Mouse (Mus musculus): ENCODE measurements around the gene Rad1.
"Not testable (repeated sequence)": the region's sequence is repeated elsewhere in the genome, so short reads cannot be mapped to it uniquely, and the experiment has no call there.

Rad1 gene

GRCm38 (mm10) chr15:10485484-10486364 is at the start of gene Rad1, which contains the start of gene Brix1:
Rad1 (plus strand) TSS chr15:10486018.
Brix1 (minus strand) TSS chr15:10485947.
- DNase-seq (ENCODE audit: low spot score) = peak; percentile 96

- no peak for DNase-seq (ENCODE audit: low spot score)
Measured at GRCm38 (mm10) chr15:10436893-10437292, 48.9 kb upstream of the Rad1 start.

- DNase-seq (ENCODE audit: low spot score) = peak; percentile 14
Measured at GRCm38 (mm10) chr15:10439963-10440362, 45.9 kb upstream of the Rad1 start.

- no peak for DNase-seq (ENCODE audit: low spot score)
Measured at GRCm38 (mm10) chr15:10441493-10441892, 44.3 kb upstream of the Rad1 start.

- DNase-seq (ENCODE audit: low spot score) = no peak
Measured at GRCm38 (mm10) chr15:10442275-10442674, 43.5 kb upstream of the Rad1 start.

GRCm38 (mm10) chr15:10447102-10447501 is 38.7 kb upstream of the Rad1 start:
- DNase-seq (ENCODE audit: low spot score) = no peak

GRCm38 (mm10) chr15:10460986-10461385 is 24.8 kb upstream of the Rad1 start:
- no peak for DNase-seq (ENCODE audit: low spot score)

GRCm38 (mm10) chr15:10463555-10463954 is 22.3 kb upstream of the Rad1 start:
- no peak for DNase-seq (ENCODE audit: low spot score)

- DNase-seq (ENCODE audit: low spot score) = no peak
Measured at GRCm38 (mm10) chr15:10464678-10465077, 21.1 kb upstream of the Rad1 start.

GRCm38 (mm10) chr15:10468761-10469160 is 17.1 kb upstream of the Rad1 start:
- no peak for DNase-seq (ENCODE audit: low spot score)

GRCm38 (mm10) chr15:10469641-10470150 is 16.1 kb upstream of the Rad1 start:
- peak; percentile 43 for DNase-seq (ENCODE audit: low spot score)

- peak; percentile 84 for DNase-seq (ENCODE audit: low spot score)
Measured at GRCm38 (mm10) chr15:10470151-10470831, 15.5 kb upstream of the Rad1 start, which contains the start of gene Dnajc21. Dnajc21 (minus strand) TSS chr15:10470516.

- peak; percentile 18 for DNase-seq (ENCODE audit: low spot score)
Measured at GRCm38 (mm10) chr15:10470941-10471340, 14.9 kb upstream of the Rad1 start.

GRCm38 (mm10) chr15:10486365-10486839 is 584 bp downstream of the Rad1 start:
- DNase-seq (ENCODE audit: low spot score) = no peak

GRCm38 (mm10) chr15:10487246-10487645 is 1.4 kb downstream of the Rad1 start:
- peak; percentile 30 for DNase-seq (ENCODE audit: low spot score)

GRCm38 (mm10) chr15:10490101-10490500 is 4.3 kb downstream of the Rad1 start:
- no peak for DNase-seq (ENCODE audit: low spot score)

GRCm38 (mm10) chr15:10495944-10496343 is 10.1 kb downstream of the Rad1 start:
- no peak for DNase-seq (ENCODE audit: low spot score)

- DNase-seq (ENCODE audit: low spot score) = not testable (repeated sequence)
Measured at GRCm38 (mm10) chr15:10496696-10497095, 10.9 kb downstream of the Rad1 start.

GRCm38 (mm10) chr15:10499593-10499992 is 13.8 kb downstream of the Rad1 start:
- no peak for DNase-seq (ENCODE audit: low spot score)

- no peak for DNase-seq (ENCODE audit: low spot score)
Measured at GRCm38 (mm10) chr15:10500035-10500434, 14.2 kb downstream of the Rad1 start.

- DNase-seq (ENCODE audit: low spot score) = peak; percentile 84
Measured at GRCm38 (mm10) chr15:10500838-10501719, 15.3 kb downstream of the Rad1 start.

GRCm38 (mm10) chr15:10506099-10506498 is 20.3 kb downstream of the Rad1 start:
- DNase-seq (ENCODE audit: low spot score) = no peak

Measured in retina, embryonic 14.5 days (tissue).